Mouse (Mus musculus): ENCODE measurements at regions not wholly inside any gene's neighbourhood (a gene's known extent, or its start where the extent isn't known, plus 50 kb on each side); places are given as distances from the start of the nearest gene placed in this dataset.

GRCm38 (mm10) chr2:12469440-12470339, 50.4 kb upstream of the Mindy3 start:
- H3K4me1 ChIP-seq (ENCODE audit: control insufficient read depth, insufficient read depth, low read length) = no peaks in the 10 kb centered on the region
- no peaks in the 10 kb centered on the region for H3K27me3 ChIP-seq (replicated peaks; ENCODE audit: control insufficient read depth, insufficient read depth, low read length)
- H3K4me3 ChIP-seq (ENCODE audit: insufficient read depth, low read depth, low read length) = no peak overlapping the region
- DNase-seq = no peak
- 48% methylated on average over 7 of the region's 7 CpGs for WGBS
- TF ChIP-seq CTCF (conservative IDR thresholded peaks at IDR 0.05; ENCODE audit: insufficient read depth, insufficient read length, low read depth, low read length) (no peak), POLR2A (IDR thresholded peaks at IDR 0.05; ENCODE audit: low read depth, low read length) (no peak)
- no peaks in the 10 kb centered on the region for H3K36me3 ChIP-seq (ENCODE audit: control insufficient read depth, insufficient read depth, low read length)
- H3K27ac ChIP-seq (ENCODE audit: insufficient read depth, low read depth, low read length) = no peak overlapping the region

Data from kidney, adult 2 months (tissue).